14 mouse cellular contexts compared by ENCODE assay signal in the genomic region with DNA sequence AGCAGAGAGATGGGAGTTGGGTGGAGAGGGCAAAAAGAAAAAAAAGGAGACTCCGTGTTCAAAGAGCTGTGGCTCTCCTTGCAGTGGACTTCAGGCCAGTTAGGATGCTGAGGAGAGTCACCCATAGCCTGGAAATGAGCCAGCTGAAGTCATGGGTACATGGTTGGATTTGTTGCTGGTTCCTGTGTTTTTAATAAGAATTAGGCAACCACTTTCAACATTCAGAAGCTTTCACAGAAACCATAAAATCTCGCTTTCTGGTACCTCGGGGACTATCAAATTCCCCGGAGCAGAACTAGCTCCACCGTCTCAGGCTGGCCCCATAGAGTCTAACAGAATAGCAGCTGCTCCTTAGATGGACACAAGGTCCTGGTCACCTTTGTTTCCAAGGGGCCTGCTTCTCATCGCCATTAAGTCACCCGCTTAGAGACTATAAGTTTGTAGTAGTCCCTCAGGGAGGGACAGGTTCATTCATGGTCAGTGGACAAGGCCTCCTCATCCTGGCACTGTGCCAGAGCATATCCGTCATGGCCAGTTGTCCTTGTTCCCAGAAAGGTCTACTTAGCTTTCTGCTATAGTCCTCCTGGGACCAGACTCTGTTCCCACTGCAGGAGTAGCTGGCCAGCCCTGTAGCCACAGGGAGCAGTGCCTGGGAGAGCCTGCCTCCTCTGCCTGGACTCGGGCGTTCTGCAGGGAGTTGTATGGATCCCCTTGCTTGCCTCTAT.
DNase-seq lines count a peak whose midpoint lies in the region; ATAC-seq lines count a peak whose summit lies in the region.
"Had no signal": no experiment of that assay in that cellular context is flagged by ENCODE, and none has a peak within 500 bp of the region (broad histone marks: within the 10 kb centered on the region; RNA-seq: fewer than 3 reads in every experiment).

No protein-coding gene starts in this region.

- H3K9me3 ChIP-seq in kidney, embryonic 16.5 days (ENCODE audit: low read length) = no peaks in the 10 kb centered on the region
- H3K9me3 ChIP-seq in hindbrain, embryonic 11.5 days (ENCODE audit: control insufficient read depth, low read length) = no peaks in the 10 kb centered on the region
- H3K9me3 ChIP-seq: forebrain, embryonic 12.5 days had no signal

- no peak for ATAC-seq in kidney, embryonic 16.5 days (ENCODE audit: low FRiP score, low TSS enrichment)
- ATAC-seq in hindbrain, embryonic 11.5 days (ENCODE audit: low FRiP score) = no peak
- ATAC-seq: activated CD4-positive, CD25-positive, alpha-beta regulatory T cell, adult 4 months had no signal

- H3K27me3 ChIP-seq in kidney, embryonic 16.5 days (ENCODE audit: insufficient read depth, low read length) = no peaks in the 10 kb centered on the region
- no peaks in the 10 kb centered on the region for H3K27me3 ChIP-seq in hindbrain, embryonic 11.5 days (ENCODE audit: control insufficient read depth, insufficient read depth, low read length)
- H3K27me3 ChIP-seq: CH12.LX had no signal

- H3K4me2 ChIP-seq in kidney, embryonic 16.5 days (replicated peaks; ENCODE audit: low read depth, low read length) = no peak overlapping the region
- no peak overlapping the region for H3K4me2 ChIP-seq in hindbrain, embryonic 11.5 days (replicated peaks; ENCODE audit: low read depth, low read length)
- H3K4me2 ChIP-seq: forebrain, embryonic 12.5 days had no signal

- H3K9ac ChIP-seq in kidney, embryonic 16.5 days (replicated peaks; ENCODE audit: low read length) = no peak overlapping the region
- no peak overlapping the region for H3K9ac ChIP-seq in hindbrain, embryonic 11.5 days (ENCODE audit: low read depth, low read length)
- H3K9ac ChIP-seq: forebrain, embryonic 12.5 days had no signal

- no peak overlapping the region for H3K27ac ChIP-seq in kidney, embryonic 16.5 days (ENCODE audit: low read length)
- H3K27ac ChIP-seq in hindbrain, embryonic 11.5 days (ENCODE audit: low read depth, low read length) = no peak overlapping the region
- H3K27ac ChIP-seq: forebrain, embryonic 12.5 days had no signal

- no peak overlapping the region for H3K4me3 ChIP-seq in kidney, embryonic 16.5 days (ENCODE audit: low read length)
- no peak overlapping the region for H3K4me3 ChIP-seq in hindbrain, embryonic 11.5 days (ENCODE audit: low read depth, low read length)
- H3K4me3 ChIP-seq: forebrain, embryonic 12.5 days; myocyte had no signal

- DNase-seq in kidney, adult 11 months = peak; percentile 16
- peak; percentile 83 for DNase-seq in adrenal gland, postnatal 10 days
- DNase-seq in heart, adult 9 months (ENCODE audit: low spot score in 2 of 2) = peak; percentile 58 to 66
- peak; percentile 11 to 45 for DNase-seq in kidney, postnatal 36 days
- no peak for DNase-seq in right cerebral cortex, adult 18-20 months
- DNase-seq in layer of hippocampus, adult 9-11 months = no peak
- DNase-seq in hindbrain, embryonic 11.5 days (ENCODE audit: low spot score) = no peak
- DNase-seq: spleen, adult 18-20 months; thymus, postnatal 25 days had no signal

- WGBS in kidney, embryonic 16.5 days = 53% methylated on average over 10 of the region's 10 CpGs
- WGBS in hindbrain, embryonic 11.5 days = 83% methylated on average over 10 of the region's 10 CpGs

- H3K4me1 ChIP-seq in kidney, embryonic 16.5 days (ENCODE audit: insufficient read depth, low read length) = peaks cover 8% of the 10 kb centered on the region
- H3K4me1 ChIP-seq in hindbrain, embryonic 11.5 days (replicated peaks; ENCODE audit: control insufficient read depth, insufficient read depth, low read length) = no peaks in the 10 kb centered on the region
- H3K4me1 ChIP-seq: forebrain, embryonic 12.5 days had no signal

- H3K36me3 ChIP-seq in kidney, embryonic 16.5 days (ENCODE audit: insufficient read depth, low read length) = no peaks in the 10 kb centered on the region; the same call in 1 of the 2 replicates
- H3K36me3 ChIP-seq in hindbrain, embryonic 11.5 days (ENCODE audit: control insufficient read depth, insufficient read depth, low read length) = no peaks in the 10 kb centered on the region

Comparison
In these comparisons a context has a peak if more than half of its experiments do, and no peak if none do; other contexts are left out.
1. DNase-seq: peak in kidney, adult 11 months (single experiment), adrenal gland, postnatal 10 days (single experiment), heart, adult 9 months (2 of 2) and kidney, postnatal 36 days (2 of 2); none in right cerebral cortex, adult 18-20 months (single experiment), layer of hippocampus, adult 9-11 months (single experiment) and hindbrain, embryonic 11.5 days (single experiment).